Mouse (Mus musculus) gastrocnemius, postnatal 14 days (tissue): ENCODE data around the gene Fezf2. TPM values are rescaled to one million over a fixed set of nuclear protein-coding genes. Genes with fewer than 3 reads are reported as not detected.

Experiments used
- DNase-seq: peaks from one replicate; pipeline ENCODE4 v3.0.0; 2021; ENCODE audit warnings: mixed read lengths
- intact Hi-C: fragments of 180-260 bp; cut with DNase I; formaldehyde crosslinking; loops from one replicate; pipeline ENCODE4 v1.15.1; 2025; ENCODE audit warnings: low total_unique reads
- long read RNA-seq, 2 experiments: library from polyadenylated mRNA; stranded (forward); transcript quantifications; one replicate each; pipeline ENCODE4 v2.0.0; 2021
- total RNA-seq, 2 experiments: library from RNA; stranded (reverse); gene quantifications; 2 replicates each; pipeline ENCODE4 v1.2.3; 2021

Gene Fezf2
- not detected for total RNA-seq
- long read RNA-seq, experiment 1: 0 reads
- long read RNA-seq, experiment 2: 0 reads

DNA sequence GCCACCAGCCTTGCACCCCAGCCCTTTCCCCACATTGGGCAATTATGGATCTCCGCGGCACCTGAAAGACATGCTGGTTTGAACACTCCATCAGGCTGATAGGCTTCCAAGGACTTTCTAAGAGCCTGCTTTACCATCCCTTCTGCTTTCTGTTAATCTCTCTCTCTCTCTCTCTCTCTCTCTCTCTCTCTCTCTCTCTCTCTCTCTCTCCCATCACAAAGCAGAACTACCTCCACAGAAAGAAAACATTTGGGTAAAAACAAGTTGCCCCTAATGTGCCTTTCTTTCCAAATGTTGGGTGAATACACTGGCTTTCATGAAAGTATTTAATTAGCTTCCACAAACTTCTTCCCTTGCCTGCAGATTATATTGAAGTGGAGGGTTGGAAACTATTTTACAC lies at the start of gene Fezf2:
Fezf2 (minus strand) TSS at position 101 of the 400 bp plus-strand sequence.
- intact Hi-C loops: no loop called here
- no peak for DNase-seq

GRCm38 (mm10) chr14:12397561-12397960 lies 49.6 kb upstream of the Fezf2 start:
- intact Hi-C loops: no loop called here
- no peak for DNase-seq

DNA sequence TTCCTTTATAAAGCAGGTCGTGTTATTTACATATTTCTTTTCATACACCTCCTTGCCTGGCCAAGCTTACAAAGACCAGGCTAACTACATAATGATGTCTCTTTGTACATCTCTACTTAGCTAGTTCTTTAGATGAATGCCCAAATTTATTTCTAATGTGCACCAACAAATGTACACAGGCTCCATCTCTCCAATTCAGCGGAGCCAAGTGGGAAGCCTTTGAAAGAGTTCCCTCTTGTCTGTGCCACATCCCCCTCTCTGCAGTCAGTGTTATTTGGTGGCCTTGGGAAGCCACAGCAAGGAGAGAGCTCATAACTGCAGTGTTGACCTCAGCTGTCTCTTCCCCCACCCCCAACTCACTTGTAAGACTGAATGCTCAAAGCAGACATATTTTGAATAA lies 46.3 kb upstream of the Fezf2 start:
- intact Hi-C loops: no loop called here
- DNase-seq: no peak

DNA sequence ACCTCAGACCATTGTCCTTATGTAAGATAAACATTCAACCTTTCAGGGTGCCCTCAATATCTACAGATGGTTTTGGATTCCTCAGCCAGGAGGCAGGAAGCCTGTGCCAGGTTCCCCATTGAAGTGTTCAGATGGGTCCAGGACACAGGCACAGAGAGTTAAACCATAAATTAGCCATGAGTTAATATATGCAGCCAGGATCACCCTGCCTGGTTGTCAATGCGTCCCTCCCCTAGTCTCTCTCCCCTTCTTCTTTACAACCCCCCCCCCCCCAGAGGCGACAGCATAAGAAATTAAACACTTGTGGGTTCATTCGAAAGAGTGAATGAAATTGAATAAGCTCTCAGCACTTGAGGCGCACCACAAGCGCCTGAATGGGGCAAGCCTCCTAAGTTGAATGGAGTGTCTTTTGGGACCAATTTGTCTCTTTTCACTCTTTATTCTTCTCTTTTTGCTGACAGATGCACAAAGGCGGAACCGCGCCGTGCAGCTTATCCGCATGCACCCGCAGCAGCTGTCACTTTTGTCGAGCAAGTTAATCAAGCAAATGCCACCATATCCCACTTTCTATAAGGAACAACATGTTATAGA lies 45.4 kb upstream of the Fezf2 start:
- intact Hi-C loops: no loop called here
- no peak for DNase-seq

DNA sequence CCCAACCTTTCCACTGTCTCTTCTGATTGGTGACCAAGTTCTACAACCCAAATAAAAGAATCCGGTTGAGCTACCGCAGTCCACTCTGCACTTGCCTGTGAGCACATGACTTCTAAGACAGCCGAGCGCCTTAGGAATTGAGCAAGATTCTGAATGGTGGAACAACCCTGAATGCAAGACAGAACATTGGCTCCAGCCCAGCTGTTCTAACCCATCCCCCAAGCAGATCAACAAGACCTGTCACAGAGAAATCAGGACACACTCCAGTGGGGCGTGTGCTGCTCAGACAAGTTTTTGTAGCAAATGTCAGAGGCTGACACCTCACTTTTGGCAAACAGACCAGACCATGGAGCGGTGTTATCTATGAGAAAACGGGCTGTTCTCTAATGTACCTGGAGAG lies 43.2 kb upstream of the Fezf2 start:
- intact Hi-C loops: no loop called here
- no peak for DNase-seq

DNA sequence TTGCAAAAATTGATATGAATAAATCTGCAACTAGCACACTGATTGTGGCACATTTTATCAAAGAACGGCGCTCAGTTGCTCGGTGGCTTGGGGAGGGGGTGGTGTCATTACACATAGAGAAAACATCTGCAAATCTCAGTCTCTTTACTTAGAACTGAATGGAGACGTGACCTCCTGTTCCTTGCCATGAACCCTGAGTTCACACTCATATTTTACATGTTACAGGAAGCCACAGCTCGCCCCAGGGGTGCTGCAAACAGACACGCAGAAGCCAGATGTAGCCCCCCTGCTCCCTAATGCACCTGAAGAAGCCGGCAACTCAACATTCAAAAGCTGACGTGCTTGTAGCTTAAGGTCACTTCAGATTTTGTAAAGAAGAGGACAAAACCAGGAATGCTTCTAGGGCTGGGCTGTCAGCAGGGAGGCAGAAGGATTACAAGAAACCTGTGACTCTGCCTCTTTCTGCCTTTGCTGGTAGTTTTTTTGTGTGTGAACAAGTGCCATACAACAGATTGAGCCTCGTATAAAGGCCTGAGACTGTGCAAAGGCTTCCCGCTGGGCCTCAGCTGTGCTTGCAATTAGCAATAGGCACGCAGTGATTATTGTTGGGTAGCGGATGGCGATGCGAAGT lies 40.9 kb upstream of the Fezf2 start:
- DNase-seq: no peak
- intact Hi-C loops: no loop called here

- DNase-seq: no peak
- intact Hi-C loops: no loop called here
Observed at GRCm38 (mm10) chr14:12388192-12388795, 40.3 kb upstream of the Fezf2 start.

DNA sequence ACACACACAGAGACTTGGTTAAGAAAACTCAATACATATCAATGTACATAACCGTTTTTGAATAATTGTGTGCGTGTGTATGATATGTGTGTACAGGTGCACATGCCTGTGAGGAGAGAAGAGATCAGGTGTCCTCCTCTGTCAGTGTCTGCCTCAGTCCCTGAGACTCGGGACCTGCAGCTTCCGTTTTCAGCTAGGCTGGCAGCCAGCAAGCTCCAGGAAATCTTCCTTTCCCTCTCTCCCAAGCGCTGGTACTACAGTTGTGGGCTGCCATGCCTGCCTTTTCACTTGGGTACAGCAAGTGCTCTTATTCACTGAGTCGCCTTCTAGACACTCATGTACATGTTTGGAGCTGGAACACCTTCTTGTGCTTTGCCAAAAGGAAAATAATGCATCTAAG lies 39.2 kb upstream of the Fezf2 start:
- DNase-seq: no peak
- intact Hi-C loops: no loop called here

- DNase-seq: no peak
- intact Hi-C loops: no loop called here
Observed at GRCm38 (mm10) chr14:12377883-12378282, 29.9 kb upstream of the Fezf2 start.

- no peak for DNase-seq
- intact Hi-C loops: no loop called here
Observed at GRCm38 (mm10) chr14:12377289-12377688, 29.3 kb upstream of the Fezf2 start.

DNA sequence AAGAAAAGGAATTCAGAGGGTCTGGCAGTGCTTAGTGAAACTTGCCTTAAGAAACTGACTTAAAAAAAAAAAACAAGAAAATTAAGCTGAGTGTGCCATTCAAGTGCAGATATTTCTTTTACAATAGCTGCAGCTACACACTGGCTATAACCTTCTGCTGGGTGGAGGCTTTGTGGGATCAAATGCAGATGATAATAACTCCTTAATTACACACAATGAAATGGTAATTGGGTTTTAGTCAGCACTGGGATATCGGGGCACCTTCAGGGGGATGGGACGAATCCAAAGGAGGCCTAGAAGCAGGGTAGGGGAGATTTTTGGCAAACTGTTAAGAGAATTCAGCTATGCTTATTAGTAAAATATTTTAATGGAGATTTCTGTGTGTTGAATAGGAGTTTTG lies 27.5 kb upstream of the Fezf2 start:
- no peak for DNase-seq
- intact Hi-C loops: no loop called here

DNA sequence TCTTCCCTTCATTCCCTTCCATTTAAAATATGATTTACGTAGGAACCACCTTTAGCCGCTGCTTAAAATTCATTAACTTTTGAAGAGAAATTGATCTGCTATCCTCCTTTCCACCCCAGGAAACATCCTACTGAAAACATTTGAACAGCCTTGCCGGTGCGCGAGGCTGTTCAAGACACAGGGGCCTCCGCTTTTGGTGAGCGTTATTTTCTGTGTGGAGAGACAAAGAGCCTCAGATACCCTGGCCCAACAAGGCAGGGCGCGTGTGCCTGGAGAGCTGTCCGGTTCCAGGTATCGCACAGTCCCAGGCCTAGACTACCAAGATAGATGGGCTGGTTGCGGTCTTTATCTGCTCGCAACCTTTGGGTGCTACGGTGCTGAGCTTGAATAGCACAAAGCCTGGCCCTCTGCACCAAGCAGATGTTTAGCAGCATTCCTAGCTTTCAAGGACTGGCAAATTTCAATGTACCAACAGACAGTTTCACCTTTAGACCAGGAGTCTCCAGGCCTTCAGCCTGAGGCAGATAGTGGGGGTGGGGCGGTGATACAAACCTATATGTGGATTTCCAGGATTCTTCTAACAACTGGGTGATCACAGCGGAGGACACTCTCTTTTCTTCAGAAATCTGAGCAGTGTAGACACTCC lies 2.4 kb upstream of the Fezf2 start:
- intact Hi-C loops: no loop called here
- DNase-seq: no peak

- intact Hi-C loops: no loop called here
- DNase-seq: no peak
Observed at GRCm38 (mm10) chr14:12349334-12350090, 1.5 kb upstream of the Fezf2 start.

GRCm38 (mm10) chr14:12346865-12347600 lies 956 bp downstream of the Fezf2 start:
- DNase-seq: no peak
- intact Hi-C loops: no loop called here

DNA sequence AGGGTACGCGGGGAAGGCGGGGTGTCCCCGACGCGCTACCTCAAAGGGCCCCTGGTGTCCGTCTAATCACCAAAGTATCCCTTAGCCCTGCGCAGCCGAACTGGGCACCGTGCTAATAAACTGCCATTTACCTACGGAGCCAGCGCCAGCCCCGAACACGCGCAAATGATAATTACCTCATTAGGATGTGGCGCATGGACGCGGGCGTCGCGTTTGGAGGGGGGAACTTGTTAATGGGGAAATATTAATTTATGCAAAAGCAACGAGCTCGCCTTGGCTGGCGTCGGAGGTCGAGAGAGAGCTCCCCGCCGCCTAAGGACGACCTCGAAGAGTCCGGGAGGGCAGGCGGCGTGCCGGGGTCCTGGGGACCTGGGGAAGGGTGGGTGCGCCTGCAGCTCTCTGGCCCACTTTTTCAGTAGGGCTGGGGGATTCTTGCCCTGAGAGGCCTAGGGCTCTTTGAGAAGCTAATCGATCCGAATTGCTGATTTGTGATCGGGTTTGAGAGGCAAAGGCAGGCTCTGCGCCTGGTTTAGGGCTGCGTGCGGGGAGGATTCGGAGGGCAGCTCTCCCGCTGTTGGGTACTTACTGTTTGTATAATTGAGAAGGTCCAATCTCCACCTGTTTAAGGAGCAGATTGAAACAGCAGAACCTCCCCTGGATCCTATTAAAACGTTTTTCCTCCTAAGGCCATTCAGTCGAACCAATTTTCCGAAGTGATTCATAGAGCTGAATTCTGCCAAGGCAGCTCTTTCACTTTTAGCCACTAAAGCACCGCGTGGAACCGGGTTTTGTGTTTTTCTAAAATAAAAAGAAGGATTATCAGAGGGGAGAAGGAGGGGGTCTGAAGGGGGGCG lies 1.8 kb downstream of the Fezf2 start:
- intact Hi-C loops: no loop called here
- no peak for DNase-seq

DNA sequence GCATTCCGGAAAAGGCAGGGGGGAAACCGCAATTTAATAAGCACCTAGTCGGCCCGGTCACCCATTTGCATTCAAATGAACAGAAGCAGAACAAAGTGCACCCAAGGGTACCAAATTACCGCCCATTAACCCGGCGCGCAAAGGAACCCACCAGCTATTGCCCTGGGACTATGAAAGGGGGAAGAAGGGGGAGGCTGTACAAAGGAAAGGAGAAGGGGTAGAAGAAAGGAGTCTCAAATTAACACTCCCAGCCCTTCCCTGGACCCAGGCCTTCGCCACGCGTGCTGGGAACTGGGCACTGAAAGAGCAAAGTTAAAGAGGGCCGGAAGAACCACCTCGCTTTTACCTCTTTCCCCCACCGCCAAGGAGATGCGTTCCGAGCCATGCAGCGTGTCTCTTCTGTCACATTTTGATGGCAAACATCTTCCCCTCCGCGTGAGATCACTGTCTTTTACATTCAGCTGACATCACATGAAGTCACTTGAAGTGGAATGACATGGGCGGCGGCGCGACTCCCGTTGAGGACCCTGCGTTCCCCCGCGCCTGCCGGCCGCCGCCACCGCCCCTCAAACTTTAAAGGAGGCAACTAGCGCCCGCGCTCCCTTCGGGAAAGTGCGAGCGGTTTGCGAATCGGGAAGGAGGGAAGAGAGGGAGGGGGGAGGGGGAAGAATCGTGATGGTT lies 2.6 kb downstream of the Fezf2 start:
- DNase-seq: no peak
- intact Hi-C loops: no loop called here

GRCm38 (mm10) chr14:12344746-12345240 lies 3.2 kb downstream of the Fezf2 start:
- DNase-seq: no peak
- intact Hi-C loops: no loop called here
